Mouse (Mus musculus) ovary, postnatal 10 days (tissue): ENCODE measurements around the gene Zbtb8os.

ENCODE experiments used
- DNase-seq: peaks from one replicate; pipeline ENCODE4 v3.0.0; 2022; ENCODE audit warnings: low spot score

The Zbtb8os gene

DNA sequence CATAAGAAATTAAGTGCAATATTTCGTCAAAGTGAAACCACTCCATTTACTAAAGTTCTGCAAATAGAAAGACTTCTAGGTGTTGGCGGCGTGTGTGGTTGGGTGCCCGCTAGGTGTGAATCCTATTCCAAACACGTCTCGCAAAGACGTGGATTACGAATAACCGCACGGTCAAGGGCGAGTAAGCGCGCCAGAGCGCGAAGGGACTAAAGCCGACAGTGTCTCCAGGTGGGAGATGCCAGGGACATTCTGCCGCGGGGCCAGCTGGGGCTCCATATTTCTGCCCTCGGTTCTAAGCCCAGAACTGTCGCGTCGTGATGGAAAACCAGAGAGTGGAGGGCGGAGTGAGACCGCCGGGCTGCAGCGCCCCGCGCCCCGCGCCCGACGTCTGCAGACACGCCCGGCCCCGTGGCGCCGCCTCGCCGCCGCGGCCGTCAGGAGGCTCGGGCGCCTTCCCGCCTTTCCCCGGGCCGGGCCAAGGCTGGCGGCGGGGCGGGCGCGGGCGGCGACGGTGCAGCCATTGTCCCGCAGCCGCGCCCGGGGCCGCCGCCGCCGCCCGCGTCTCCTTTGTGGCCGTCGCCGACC, 41.6 kb downstream of the Zbtb8os start:
- DNase-seq: peak; percentile 47

DNA sequence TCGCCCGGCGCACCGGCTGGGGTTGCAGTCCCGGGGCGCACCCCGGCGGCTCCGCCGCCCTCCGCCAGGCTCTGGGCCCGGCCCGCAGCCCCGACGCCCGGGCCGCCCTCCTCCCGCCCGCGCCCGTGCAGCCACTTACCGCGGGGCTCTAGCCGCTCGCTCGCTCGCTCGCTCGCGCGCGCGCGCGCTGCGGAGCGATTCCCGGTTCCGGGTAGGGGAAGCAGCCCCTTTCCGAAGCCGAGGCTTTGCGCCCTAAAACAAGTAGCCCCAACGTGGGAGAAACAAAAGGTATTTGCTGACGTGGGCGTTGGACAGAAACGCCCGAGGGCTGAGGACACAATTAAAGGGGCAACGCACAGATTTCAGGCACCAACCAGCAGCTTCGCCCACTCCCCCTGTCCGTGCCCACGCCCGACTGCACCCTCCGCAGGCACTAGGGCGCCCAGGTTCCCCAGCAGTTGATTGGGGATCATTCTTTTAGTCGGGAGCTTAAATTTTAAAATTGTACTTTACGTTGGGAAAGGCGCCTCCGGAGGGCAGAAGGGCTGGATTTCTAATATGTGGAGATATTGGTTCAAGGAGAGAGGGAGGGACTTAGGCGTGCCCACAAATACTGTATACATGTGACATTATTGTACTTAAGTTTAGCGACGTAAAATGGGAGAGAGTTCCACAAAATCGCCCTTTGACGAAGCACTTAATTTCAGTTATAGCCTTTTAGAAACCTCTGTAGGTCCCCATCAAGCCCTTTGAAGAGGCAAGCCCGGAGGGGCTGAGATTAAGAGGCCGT, 42.3 kb downstream of the Zbtb8os start, which contains the start of gene Zbtb8a:
Zbtb8a (minus strand) TSS at position 516 of the 790 bp plus-strand sequence.
- DNase-seq: peak; percentile 35

DNA sequence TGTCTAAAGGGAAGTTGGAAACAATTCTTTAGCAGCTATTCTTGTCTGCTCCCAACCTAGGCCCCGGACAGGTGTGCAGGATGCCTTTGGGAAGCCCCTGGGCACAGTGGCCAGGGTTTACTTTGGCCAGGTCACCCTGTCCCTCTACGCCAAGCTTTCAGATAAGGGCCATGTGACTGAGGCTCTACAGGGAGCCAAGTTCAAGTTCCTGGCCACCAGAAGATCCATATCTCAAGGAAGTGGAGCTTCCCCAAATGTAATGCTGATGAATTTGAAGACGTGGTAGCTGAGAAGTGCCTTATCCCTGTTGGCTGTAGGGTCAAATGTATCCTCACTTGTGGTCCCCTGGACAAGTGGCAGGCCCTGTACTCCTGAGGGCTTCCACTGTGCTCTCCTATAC, 44.3 kb downstream of the Zbtb8os start:
- DNase-seq: no peak

DNA sequence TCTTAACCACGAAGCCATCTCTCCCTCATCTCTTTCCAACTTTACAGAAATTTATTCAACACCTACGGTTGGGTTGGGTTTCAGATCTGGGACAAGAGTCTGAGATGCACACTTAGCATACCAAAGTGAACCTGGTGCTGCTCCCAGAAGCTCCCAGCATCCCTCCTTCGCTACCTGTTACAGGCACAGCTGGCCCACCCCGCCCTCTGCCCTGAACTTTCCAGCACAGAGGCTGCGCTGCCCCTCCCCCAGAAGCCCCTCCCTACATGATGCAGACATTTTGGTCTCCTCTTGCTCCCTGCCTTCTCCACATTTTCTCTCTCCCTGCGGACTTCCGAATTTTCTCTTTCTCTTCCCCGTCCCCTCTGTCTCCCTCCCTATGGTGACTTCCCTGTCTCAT, 45.7 kb downstream of the Zbtb8os start:
- no peak for DNase-seq

DNA sequence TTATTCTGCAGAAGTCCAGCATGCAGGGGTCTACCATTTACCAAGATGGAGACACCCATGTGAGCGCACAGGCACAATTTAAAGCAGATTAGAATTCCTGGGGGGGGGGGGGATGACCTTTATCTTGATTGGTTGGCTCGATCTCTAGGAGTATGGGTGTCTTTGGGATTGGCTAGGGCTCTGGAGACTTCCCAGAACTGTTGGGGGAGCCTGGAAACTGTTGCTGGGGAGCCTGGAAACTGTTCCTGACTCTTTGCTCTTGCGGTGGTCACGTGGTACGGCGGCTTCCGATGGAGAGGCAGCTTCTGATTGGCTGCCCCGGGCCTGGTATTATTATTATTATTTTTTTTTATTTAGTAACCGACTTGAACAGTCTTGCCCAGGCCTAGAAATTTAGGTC, 46.5 kb downstream of the Zbtb8os start:
- DNase-seq: no peak

DNA sequence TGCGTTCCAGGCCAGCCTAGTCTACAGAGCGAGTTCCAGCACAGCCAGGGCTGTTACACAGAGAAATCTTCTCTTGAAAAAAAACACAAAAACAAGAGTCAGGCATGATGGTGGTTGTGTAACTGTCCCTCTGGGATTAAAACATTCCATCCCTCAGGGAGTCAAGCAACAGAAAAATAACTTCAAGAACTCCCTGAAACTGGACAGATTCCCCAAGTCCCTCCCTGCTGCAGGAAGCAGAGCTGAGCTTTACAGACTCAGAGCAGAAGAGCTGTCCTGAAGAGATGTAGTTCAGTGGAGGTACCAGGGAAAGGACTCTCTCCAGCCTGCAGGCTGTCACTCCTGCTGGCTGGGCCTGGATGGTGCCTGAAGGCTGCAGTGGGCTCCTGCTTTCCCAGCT, 47.0 kb downstream of the Zbtb8os start:
- DNase-seq: no peak

DNA sequence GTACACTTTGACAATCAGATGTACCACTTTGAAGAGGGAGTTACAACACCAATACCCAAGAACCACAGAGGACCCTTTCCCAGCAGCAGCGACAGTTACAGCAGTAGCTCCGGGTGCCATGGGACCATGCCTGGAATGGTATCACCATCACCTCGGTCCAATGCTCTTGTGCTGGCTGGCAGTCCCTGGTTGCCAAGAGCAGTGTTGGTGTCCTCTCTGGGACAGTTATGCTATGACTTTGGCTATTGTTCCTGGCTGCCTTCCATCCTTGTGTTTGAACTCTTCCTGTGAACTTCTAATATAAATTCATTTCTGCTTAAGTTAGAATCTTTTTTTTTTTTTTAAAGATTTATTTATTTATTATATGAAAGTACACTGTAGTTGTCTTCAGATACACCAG, 48.1 kb downstream of the Zbtb8os start:
- DNase-seq: no peak

DNA sequence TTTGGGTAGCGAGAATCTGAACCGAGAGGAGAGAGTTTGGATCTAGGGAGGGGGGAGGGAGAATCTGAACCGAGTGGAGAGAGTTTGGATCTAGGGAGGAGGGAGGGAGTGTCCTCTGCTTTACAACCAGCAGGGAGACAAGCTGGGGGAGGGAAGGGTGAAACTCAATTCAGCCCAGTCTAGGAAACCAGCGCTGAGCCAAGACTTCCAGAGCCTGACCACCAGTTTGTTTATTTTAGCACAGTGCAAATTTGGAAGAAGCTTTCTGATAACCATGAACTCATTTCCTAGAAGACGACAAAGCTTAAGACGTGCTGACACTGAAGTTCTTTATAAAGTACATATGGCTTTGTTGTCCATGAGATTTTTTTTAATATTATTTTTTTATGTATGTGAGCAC, 48.9 kb downstream of the Zbtb8os start:
- no peak for DNase-seq

DNA sequence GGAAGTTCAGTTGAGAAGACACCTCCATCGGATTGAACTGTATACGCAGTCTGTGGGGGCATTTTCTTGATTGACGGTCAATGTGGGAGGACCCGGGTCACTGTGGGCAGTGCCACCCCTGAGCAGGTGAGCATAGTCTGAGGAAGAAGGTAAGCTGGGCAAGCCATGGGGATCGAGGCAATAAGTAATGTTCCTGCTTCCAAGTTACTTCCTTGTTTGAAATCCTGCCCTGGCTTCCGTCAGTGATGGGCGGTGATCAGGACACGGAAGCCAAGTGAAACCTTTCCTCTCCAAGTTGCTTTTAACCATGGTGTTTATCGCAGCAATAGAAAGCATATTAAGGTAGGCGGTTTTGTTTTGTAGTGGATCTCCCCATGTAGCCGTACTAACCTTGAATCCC, 50.2 kb downstream of the Zbtb8os start:
- no peak for DNase-seq

DNA sequence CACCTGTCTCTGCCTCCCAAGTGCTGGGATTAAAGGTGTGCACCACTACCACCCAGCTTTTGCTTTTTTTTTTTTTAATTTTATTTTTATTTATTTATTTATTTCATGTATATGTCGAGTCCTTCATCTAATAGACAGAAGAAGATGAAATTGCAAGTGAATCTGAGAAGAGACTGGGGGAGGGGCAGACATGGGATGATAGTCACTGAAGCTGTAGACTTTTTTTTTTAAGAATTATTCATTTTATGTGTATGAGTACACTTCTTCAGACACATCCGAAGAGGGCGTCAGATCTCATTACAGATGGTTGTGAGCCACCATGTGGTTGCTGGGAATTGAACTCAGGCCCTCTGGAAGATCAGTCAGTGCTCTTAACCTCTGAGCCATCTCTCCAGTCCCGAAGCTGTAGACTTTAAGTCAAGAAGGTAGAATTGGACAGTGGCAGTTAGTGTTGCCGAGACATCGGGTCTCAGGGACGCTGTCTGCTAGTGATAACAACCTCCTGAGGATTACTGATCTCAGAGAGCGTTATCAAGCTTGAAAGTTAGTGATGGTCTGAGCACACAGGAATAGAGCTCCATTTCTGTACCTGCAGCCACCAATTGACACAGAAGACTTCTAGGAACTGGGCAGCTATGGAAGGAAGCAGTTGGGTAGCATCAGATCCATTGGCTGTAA, 50.9 kb downstream of the Zbtb8os start:
- DNase-seq: no peak

DNA sequence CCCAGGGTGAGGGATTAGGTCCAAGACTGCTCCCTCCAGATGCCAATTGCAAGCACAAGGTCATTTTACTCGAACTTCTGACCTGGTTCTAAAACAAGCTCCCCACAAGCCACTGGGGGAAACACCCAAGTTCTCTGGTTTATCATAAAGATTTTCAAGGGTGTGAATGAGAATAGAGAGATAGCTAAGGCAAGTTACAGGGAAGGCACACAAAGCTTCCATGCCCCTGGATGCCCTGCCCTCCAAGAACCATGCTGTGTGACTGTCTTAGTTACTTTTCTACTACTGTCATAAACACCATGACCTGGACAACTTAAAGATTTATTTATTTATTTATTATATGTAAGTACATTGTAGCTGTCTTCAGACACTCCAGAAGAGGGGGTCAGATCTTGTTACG, 51.5 kb downstream of the Zbtb8os start:
- no peak for DNase-seq

DNA sequence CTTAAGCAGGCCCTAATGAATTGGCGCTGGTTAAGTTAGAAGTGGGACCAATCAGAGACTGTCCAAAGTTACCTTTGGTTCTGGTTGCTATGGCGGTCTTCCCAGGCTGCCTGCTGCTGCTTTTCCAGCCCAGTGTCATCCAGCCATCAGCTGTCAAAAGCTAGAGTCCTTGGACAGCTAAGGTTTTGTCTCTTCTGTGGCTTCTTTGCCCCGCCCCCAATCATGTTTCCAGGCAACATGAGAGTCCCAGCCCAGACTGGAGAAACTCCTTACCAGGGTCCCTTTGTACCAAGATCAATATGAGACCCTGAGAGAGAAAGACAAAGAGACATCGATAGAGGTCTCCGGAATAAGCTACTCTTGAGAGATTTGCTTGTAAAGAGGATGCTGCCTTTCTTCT, 52.9 kb downstream of the Zbtb8os start:
- DNase-seq: no peak

DNA sequence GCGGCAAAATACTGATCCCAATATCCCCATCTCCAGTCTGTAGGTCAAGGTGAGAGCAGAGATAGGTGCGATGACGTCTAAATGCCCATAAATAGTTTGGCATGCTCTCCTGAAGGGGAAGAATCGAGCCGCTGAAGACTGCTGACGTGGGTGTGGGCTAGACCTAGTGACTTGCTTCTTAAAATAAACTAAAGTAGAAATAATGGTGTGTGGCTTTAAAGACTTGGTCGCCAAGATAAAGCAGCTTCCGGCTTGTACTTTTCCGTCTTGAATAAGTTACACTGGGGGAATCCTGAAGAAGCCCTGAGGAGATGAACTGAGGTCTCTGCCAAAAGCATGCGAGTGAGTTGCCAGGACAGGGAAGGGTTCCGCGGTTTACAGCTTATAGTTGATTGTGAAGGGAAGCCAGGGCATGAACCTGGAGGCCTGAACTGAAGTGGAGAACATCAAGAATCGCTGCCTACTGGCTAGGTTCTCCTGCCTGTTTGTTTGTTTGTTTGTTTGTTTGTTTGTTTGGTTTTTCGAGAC, 54.8 kb downstream of the Zbtb8os start:
- DNase-seq: no peak

DNA sequence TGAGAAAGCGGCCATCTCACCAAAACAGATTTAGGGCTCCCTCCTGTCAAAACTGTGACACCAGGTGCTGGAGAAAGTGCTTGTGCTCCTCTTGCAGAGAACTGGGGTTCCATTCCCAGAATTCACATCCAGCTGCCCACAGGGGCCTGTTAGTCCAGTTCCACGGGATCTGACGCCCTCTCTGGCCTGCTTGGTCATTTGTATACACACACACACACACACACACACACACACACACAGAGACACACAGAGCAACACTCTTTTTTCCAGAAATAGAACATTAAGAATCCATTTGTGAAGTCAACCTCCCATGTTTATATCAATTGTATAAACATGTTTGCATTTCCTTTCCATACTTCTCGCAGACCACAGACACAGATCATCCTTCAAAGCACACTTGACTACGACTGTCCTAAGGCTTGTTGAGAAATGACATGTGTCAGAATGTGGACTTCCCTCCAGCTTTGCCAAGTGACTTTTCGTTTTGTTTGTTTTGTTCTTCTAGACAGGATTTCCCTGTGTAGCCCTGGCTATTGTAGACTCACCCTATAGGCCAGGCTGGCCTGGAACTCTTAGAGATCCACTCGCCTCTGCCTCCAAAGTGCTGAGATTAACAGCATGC, 55.6 kb downstream of the Zbtb8os start:
- DNase-seq: no peak

DNA sequence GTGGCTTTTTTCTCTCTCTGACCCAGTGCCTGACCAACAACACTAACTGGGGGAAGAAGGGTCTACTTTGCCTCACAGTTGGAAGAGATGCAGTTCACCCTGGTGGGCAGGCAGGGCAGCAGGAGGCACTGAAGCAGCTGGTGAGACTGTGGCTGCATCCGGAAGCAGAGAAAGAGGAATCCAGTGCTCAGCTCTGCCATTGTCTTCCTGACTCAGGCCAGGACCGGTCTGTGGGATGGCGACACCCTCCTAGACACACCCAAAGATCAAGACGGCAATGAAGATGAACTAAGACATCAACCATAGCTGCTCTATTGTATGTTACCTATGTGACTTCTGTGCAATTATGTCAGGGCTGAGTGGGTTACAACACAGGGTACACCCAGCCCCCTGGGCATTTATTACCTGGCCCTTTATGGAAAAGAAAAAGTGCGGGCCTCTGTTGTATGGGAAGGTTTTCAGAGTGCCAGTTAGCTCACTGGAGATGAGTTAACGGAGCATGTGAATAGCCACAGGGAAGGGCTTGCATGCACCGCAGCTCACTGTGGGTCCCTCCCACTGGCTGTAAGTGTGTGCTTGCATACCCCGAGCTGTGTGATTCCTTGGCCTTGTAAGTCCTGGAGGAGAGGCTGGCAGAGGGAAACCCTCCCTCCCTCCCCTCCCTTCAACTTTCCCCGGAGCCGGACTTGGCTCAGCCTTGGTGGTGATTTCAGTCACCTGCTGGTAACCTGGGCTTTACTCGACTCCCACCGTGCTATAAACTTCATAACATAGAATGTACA, 58.8 kb downstream of the Zbtb8os start:
- no peak for DNase-seq

DNA sequence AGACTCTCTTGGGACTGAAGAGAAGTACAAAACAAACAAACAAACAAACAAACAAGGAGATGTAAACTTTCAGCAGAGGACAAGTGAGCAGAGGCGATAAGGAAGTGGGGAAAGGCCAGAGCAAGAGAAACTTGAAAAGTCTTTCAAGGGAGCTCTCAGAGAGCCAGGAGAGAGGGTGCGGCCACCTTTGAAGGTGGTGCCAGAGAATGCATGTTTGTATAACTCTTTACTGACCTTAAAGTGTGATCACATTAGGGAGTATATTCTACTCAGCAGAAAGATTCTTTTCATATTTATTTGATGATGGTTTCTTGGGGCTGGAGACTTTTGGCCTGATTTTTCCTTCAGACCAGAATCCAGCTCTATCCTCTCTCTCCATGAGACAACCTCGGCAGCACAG, 61.5 kb downstream of the Zbtb8os start:
- DNase-seq: no peak

DNA sequence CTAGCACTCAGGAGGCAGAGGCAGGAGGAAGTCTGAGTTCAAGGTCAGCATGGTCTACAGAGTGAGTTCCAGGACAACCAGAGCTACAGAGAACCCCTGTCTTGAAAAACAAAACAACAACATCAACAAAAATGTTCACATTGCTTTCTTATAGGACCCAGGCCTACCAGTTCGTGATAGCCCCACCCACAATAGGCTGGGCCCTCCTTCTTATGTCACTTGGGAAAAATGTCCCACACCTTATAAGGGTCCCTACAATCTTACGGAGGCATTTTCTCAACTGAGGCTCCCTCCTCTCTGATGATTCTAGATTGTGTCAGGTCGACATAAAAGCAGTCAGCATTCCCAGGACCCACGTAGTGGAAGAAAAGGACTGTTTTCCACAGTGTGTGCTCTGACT, 64.3 kb downstream of the Zbtb8os start:
- no peak for DNase-seq
